In the genomic region with DNA sequence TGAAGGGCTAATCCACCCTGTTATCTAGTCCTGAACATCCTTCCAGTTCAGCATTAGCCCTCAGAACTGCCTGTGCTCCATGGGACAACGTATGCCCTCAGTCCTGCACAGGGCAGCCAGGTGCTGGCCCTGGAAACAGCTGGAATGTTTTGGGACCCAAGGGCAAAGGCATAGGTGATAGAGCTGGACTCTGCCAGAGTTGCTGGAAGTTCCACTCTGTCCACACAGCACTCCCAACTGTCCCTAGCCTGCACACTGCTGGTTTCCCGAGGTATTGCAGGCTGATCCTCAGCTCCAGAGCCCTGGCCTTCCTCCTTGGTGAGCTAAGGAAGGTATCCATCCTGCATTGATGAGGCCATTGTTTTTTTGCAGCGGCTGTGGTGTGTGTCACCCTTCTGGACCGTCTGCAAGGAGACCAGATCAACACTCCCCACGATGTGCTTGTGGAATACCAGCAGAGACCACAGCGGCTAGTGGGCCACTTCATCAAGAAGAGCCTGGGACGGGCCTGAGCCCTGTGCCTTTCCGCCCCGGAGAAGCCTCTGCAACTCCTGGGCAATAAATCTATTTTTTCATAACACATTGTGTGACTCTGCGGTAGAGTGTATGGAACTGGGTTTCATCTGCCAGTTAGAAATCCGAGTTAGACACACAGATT, we compare ENCODE assay signal across 10 mouse cellular contexts. TPM values are rescaled to one million over a fixed set of nuclear protein-coding genes. Genes with fewer than 3 reads are reported as not detected.
DNase-seq lines count a peak whose midpoint lies in the region; ATAC-seq and TF ChIP-seq lines count a peak whose summit lies in the region.
"Had no signal": no experiment of that assay in that cellular context is flagged by ENCODE, and none has a peak within 500 bp of the region (broad histone marks: within the 10 kb centered on the region; RNA-seq: fewer than 3 reads in every experiment).

No protein-coding gene starts in this region.

- no peaks in the 10 kb centered on the region for H3K79me2 ChIP-seq in CH12.LX (replicated peaks; ENCODE audit: control insufficient read depth, extremely low read depth, insufficient read depth, poor library complexity, severe bottlenecking)

- dilution Hi-C loops in CH12.LX (cut with MboI; ENCODE audit: extremely low pct_ligation_motif_present, extremely low pct_unique_long_range_greater_than_20kb, low sequenced_read_pairs): loop anchor here (25.0 kb wide), 1 partner anchor 148 kb away; no protein-coding TSS in a partner anchor

- no peak for DNase-seq in cerebellum, adult 2 months
- no peak for DNase-seq in CH12.LX (ENCODE audit: extremely low read depth)
- no peak for DNase-seq in thymus, postnatal 10 days (ENCODE audit: low spot score in 2 of 2)
- DNase-seq in urinary bladder, postnatal 10 days (ENCODE audit: low spot score): no peak
- no peak for DNase-seq in cerebellum, postnatal 4 days (ENCODE audit: low spot score in 2 of 2)

- H3K36me3 ChIP-seq in CH12.LX (replicated peaks in 1 of 2; ENCODE audit: control insufficient read depth in 1 of 2, insufficient read depth in 1 of 2, low read length in 1 of 2): no peaks in the 10 kb centered on the region
- H3K36me3 ChIP-seq in forebrain, embryonic 16.5 days (ENCODE audit: control insufficient read depth, insufficient read depth): no peaks in the 10 kb centered on the region
- H3K36me3 ChIP-seq: embryonic facial prominence, embryonic 12.5 days had no signal

- H3K9me3 ChIP-seq in CH12.LX (replicated peaks; ENCODE audit: low read length): no peaks in the 10 kb centered on the region
- no peaks in the 10 kb centered on the region for H3K9me3 ChIP-seq in forebrain, embryonic 16.5 days (ENCODE audit: control insufficient read depth, low read length)
- H3K9me3 ChIP-seq: embryonic facial prominence, embryonic 12.5 days had no signal

- TF ChIP-seq EP300 in CH12.LX (IDR thresholded peaks at IDR 0.05; ENCODE audit: low read length): no peak

- no peak overlapping the region for H3K4me2 ChIP-seq in CH12.LX (ENCODE audit: insufficient read depth, low read depth, poor library complexity, severe bottlenecking)
- no peak overlapping the region for H3K4me2 ChIP-seq in forebrain, embryonic 16.5 days (ENCODE audit: low read length)
- H3K4me2 ChIP-seq: embryonic facial prominence, embryonic 12.5 days had no signal

- TF ChIP-seq CTCF in cerebellum, adult 2 months (IDR thresholded peaks at IDR 0.05; ENCODE audit: borderline replicate concordance, insufficient read depth, low read depth, low read length): no peak
- TF ChIP-seq CTCF in CH12.LX (conservative IDR thresholded peaks at IDR 0.05 in 1 of 2, IDR thresholded peaks at IDR 0.05 in 1 of 2; ENCODE audit: low read depth in 2 of 2, low read length in 2 of 2): peak; percentile 17 to 32; a peak in 2 of 4 replicates

- H3K4me1 ChIP-seq in cerebellum, adult 2 months (ENCODE audit: control insufficient read depth, insufficient read depth, low read length): no peaks in the 10 kb centered on the region
- no peaks in the 10 kb centered on the region for H3K4me1 ChIP-seq in CH12.LX (ENCODE audit: control insufficient read depth in 1 of 2, insufficient read depth in 2 of 2)
- H3K4me1 ChIP-seq in forebrain, embryonic 16.5 days (replicated peaks; ENCODE audit: control insufficient read depth, insufficient read depth, low read length): no peaks in the 10 kb centered on the region
- H3K4me1 ChIP-seq: embryonic facial prominence, embryonic 12.5 days had no signal

- no peak overlapping the region for H3K9ac ChIP-seq in CH12.LX (ENCODE audit: insufficient read depth, low read depth)
- no peak overlapping the region for H3K9ac ChIP-seq in forebrain, embryonic 16.5 days (replicated peaks; ENCODE audit: low read depth, low read length)
- H3K9ac ChIP-seq: embryonic facial prominence, embryonic 12.5 days had no signal

- H3K4me3 ChIP-seq in cerebellum, adult 2 months (replicated peaks; ENCODE audit: insufficient read depth, low read depth, low read length): no peak overlapping the region
- no peak overlapping the region for H3K4me3 ChIP-seq in CH12.LX (replicated peaks in 1 of 3; ENCODE audit: low read depth in 2 of 3, low read length in 2 of 3, poor library complexity in 1 of 3)
- no peak overlapping the region for H3K4me3 ChIP-seq in forebrain, embryonic 16.5 days (replicated peaks; ENCODE audit: low read length)
- H3K4me3 ChIP-seq: embryonic facial prominence, embryonic 12.5 days had no signal

- 0 out of 2 replicates have a peak, but pooled peaks have one; percentile 38 for ATAC-seq in cerebellum, adult (ENCODE audit: insufficient number of reproducible peaks, low FRiP score, low TSS enrichment)
- ATAC-seq in forebrain, embryonic 16.5 days: peak; percentile 42
- peak; percentile 33; the same call in 1 of the 2 replicates for ATAC-seq in megakaryocyte-erythroid progenitor cell, adult 5-6 weeks (replicated peaks; ENCODE audit: low FRiP score, low TSS enrichment, poor library complexity, severe bottlenecking)

- WGBS in cerebellum, adult 2 months: 72% methylated on average over 11 of the region's 11 CpGs
- 75% methylated on average over 11 of the region's 11 CpGs for WGBS in forebrain, embryonic 16.5 days

- no peak for TF ChIP-seq POLR2A in cerebellum, adult 2 months (IDR thresholded peaks at IDR 0.05; ENCODE audit: borderline replicate concordance, insufficient read depth, low read length)
- TF ChIP-seq POLR2A in CH12.LX (IDR thresholded peaks at IDR 0.05; ENCODE audit: low read depth, low read length): no peak

- no peak overlapping the region for H3K27ac ChIP-seq in cerebellum, adult 2 months (ENCODE audit: insufficient read depth, low read length)
- H3K27ac ChIP-seq in CH12.LX (ENCODE audit: insufficient read depth, low read depth): no peak overlapping the region
- H3K27ac ChIP-seq in forebrain, embryonic 16.5 days (ENCODE audit: low read length): no peak overlapping the region
- H3K27ac ChIP-seq: embryonic facial prominence, embryonic 12.5 days; macrophage had no signal

- in situ Hi-C loops in CH12.LX (cut with MboI; ENCODE audit: low pct_ligation_motif_present, low pct_unique_long_range_greater_than_20kb, low sequenced_read_pairs): loop anchor here (5.0 to 10.0 kb wide), 2 partner anchors 148 to 601 kb away; no protein-coding TSS in a partner anchor

- TF ChIP-seq RAD21 in CH12.LX (IDR thresholded peaks at IDR 0.05; ENCODE audit: low read depth, low read length): no peak; the same call in none of the 2 replicates

- no peaks in the 10 kb centered on the region for H3K27me3 ChIP-seq in cerebellum, adult 2 months (ENCODE audit: control insufficient read depth, insufficient read depth, low read length)
- H3K27me3 ChIP-seq in CH12.LX (replicated peaks): peaks cover 69% of the 10 kb centered on the region
- H3K27me3 ChIP-seq in forebrain, embryonic 16.5 days (replicated peaks; ENCODE audit: control insufficient read depth, insufficient read depth, low read length): no peaks in the 10 kb centered on the region
- H3K27me3 ChIP-seq: embryonic facial prominence, embryonic 12.5 days had no signal

TF ChIP-seq in CH12.LX, 34 proteins besides CTCF, POLR2A, EP300 and RAD21:
- TF ChIP-seq CHD1 (IDR thresholded peaks at IDR 0.05; ENCODE audit: low read depth, low read length) (no peak), CHD2 (IDR thresholded peaks at IDR 0.05; ENCODE audit: low read length) (no peak), HCFC1 (IDR thresholded peaks at IDR 0.05; ENCODE audit: low read depth, low read length) (no peak), ETS1 (conservative IDR thresholded peaks at IDR 0.05; ENCODE audit: low read depth, low read length) (no peak), SIN3A (IDR thresholded peaks at IDR 0.05; ENCODE audit: low read length) (no peak), POLR2AphosphoS2 (IDR thresholded peaks at IDR 0.05; ENCODE audit: low read depth, low read length) (no peak), IRF4 (IDR thresholded peaks at IDR 0.05; ENCODE audit: low read depth, low read length) (no peak)

RNA-seq across cellular contexts. Expression of gene Upp1, which starts 17.8 kb away (rescaled TPM):
- 1.3 and 2.5 TPM in 2 replicates for polyA plus RNA-seq in cerebellum, adult 2 months (2012; rRNA removed)
- 0.21 TPM in 1 of 2 replicates, not detected in the other for total RNA-seq in CH12.LX (2012; rRNA removed)
- total RNA-seq in CH12.LX (2014; rRNA removed): not detected in 2 replicates
- not detected in 2 replicates for polyA plus RNA-seq in CH12.LX (2012; ENCODE audit: insufficient read length, low read depth)
- 1.0 and 2.7 TPM in 2 replicates for polyA plus RNA-seq in forebrain, embryonic 16.5 days (2015; fragmentation: Nextera tagmentation; extraction: Ambion mirVana)
- not detected in 2 replicates for total RNA-seq in megakaryocyte-erythroid progenitor cell, adult 5-6 weeks (2014; fragmentation: Nextera tagmentation)
- 1.3 TPM in 1 of 2 replicates, not detected in the other for total RNA-seq in megakaryocyte-erythroid progenitor cell, adult 5-6 weeks (2017)
- polyA plus RNA-seq: macrophage had no signal

RNA-seq across cellular contexts. Expression of gene Abca13, which starts 56.0 kb away (rescaled TPM):
- 0.03 TPM in 2 replicates for polyA plus RNA-seq in cerebellum, adult 2 months (2012; rRNA removed)
- total RNA-seq in CH12.LX (2012; rRNA removed) (under 0.01 TPM in 1 of 2 replicates, not detected in the other), CH12.LX (2014; rRNA removed) (0.01 and 0.03 TPM in 2 replicates)
- polyA plus RNA-seq in CH12.LX (2012; ENCODE audit: insufficient read length, low read depth): 0.03 TPM in 2 replicates
- polyA plus RNA-seq in forebrain, embryonic 16.5 days (2015; fragmentation: Nextera tagmentation; extraction: Ambion mirVana): 0.04 TPM in 1 of 2 replicates, not detected in the other
- total RNA-seq in megakaryocyte-erythroid progenitor cell, adult 5-6 weeks (2014; fragmentation: Nextera tagmentation): 1.8 TPM in 1 of 2 replicates, not detected in the other
- 0.08 and 0.66 TPM in 2 replicates for total RNA-seq in megakaryocyte-erythroid progenitor cell, adult 5-6 weeks (2017)
